Mouse (Mus musculus): ENCODE results near the gene Pi4kb.
"Not testable (repeated sequence)": the region's sequence is repeated elsewhere in the genome, so short reads cannot be mapped to it uniquely, and the experiment has no call there.

Pi4kb gene

DNA sequence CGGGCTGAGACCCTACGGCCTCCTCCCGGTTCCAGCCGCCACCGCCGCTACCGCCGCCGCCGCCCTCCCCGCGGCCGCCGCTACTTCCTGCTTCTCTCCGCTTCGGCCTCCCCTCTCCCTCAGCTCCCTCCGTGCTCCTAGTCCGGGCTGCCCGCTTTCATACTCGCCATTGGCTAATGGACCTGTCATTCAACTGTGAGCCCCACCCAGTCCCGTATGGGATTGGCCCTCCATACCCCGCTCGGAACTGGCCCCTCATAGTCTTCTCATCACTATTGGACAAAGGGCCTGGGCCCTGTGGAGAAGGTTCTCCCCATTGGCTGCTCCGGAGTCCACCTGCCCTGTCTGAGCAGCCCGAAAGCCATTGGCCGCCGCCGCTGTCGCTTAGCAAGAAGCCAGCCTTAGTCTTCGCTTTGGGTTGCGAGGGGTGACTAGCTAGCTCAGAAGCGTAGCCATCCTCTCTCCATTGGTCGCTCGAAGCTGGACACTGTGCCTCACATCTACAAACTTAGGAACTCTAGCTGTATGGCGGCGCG, 40.9 kb downstream of the Pi4kb start, which contains the start of gene Zfp687:
TSS of gene Zfp687 (minus strand) at position 112 of the 536 bp plus-strand sequence.
- peak; percentile 99 to 100 for DNase-seq (ENCODE audit: low spot score in 2 of 2)

DNA sequence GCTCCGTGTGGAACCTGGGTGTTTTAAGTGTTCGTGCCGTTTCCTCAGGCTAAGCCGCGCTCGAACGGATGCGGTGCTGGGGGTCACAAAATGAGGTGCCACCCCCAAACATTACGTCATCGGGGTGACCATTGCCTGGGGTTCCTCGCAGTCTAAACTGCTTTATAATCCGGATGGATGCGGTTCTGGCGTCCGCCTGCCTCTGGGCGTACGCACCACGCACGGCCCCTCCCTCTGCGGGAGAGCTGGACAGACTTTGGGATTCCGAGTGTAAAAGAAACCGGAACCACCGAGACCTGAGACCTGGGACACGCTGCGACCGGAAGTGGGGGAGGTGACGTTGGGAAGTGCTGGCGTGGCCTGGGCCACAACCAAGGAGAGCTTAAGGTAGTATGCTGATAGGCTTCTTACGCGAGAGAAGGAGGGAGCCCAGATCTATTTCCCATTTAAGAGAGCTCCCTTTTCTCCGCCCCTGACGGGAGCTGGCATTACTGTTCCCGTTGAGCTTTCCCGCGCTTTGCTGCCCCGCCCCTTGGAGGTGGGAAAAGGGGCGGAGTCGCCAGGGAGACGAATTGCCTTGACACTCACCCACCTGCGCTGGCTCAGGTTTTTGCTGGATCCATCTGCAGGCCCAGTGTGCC, 41.5 kb downstream of the Pi4kb start:
- DNase-seq (ENCODE audit: low spot score in 2 of 2) = peak; percentile 95

DNA sequence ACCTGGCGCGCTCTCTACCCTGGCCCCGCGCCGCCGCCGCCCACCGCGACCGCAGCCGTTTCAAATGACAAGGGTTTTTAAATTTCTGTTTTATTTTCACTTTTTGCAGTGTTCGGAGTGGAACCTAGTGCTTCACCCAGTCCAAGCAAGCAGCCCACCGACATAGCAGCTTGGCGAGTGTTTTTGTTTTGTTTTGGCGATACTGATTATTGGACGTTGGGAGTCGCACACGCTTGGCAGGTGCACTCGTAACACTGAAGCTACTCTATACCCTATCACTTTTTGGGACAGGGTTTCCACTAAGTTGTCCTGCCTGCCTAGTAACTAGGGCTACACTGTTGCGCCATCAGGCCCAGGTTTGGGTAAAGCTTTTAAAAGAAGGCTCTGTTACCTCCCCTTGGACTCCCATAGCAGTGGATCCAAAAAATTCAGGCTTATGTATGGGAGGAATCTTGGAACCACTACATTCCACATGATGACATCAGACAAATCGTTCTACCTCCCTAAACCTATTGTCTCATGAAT, 42.1 kb downstream of the Pi4kb start:
- no peak for DNase-seq (ENCODE audit: low spot score in 2 of 2)

DNA sequence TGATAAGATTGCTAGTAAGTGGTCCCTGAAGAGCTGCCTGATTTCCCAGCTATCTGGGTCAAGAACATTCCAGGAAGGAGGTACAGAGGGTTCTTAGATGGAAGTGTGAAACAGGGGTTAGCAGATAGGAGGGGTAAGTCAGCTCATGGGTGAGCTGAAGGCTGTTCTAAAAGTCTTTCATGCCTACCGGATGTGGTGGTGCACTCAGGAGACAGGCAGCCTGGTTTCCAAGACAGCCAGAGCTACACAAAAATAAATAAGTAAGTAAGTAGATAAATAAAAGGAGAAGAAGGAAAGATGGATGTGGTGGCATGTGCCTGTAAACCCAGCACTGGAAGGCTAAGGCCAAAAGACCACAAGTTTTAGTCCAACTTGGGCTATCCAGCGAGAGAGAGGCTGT, 44.2 kb downstream of the Pi4kb start:
- no peak for DNase-seq (ENCODE audit: low spot score in 2 of 2)

DNA sequence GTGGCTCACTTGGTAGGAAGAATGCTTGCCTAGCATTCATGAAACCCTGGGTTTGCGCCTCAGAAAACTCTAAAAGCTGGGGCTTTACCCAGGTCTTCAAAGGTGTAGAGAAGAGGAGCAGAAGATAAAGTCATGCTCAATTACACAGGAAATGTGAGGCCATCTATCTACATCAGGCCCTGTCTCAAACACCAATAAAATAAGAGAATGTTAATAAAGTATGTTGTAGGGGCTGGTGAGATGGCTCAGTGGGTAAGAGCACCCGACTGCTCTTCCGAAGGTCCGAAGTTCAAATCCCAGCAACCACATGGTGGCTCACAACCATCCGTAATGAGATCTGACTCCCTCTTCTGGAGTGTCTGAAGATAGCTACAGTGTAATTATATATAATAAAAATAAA, 46.4 kb downstream of the Pi4kb start:
- not testable (repeated sequence) for DNase-seq (ENCODE audit: low spot score in 2 of 2)

DNA sequence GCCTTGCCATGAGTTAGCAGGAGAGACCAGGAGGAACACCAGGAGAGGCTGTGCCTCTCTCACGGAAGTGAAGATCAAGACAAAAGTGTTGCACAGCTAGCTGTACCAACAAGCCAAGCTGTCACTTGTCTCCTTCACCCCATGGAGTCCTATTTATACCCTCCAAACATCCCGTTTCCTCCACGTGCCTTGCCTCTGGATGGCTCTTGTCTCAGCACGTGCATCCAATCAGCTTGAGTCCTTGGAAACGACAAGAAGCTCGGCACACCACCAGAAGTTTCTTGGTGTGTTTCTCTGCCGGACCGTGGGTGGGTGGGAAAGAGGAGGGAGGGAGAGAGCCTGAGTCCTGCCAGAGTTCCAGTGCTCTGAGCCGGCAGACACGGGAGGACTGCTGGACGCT, 50.0 kb downstream of the Pi4kb start:
- DNase-seq (ENCODE audit: low spot score in 2 of 2) = peak in 1 of 2 experiments; percentile 67

DNA sequence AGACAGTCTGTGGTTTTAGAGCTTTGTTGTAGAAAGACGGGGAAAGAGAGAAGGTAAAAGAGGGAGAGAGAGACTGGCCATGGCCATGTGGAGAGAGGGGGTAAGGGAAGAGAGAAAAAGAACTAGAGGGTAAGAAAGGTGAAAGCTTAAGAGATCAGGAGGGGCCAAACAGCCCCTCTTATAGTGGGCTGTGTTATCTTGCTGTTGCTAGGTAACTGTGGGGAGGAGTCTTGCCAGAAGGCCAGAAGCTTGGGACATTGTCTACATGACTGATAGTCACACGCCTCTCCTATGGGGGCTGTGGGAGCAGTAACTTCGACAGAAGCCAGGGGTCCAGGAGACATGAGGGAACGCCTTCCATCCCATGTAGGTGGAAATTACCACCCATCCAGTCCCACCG, 50.7 kb downstream of the Pi4kb start:
- DNase-seq (ENCODE audit: low spot score in 2 of 2) = no peak

DNA sequence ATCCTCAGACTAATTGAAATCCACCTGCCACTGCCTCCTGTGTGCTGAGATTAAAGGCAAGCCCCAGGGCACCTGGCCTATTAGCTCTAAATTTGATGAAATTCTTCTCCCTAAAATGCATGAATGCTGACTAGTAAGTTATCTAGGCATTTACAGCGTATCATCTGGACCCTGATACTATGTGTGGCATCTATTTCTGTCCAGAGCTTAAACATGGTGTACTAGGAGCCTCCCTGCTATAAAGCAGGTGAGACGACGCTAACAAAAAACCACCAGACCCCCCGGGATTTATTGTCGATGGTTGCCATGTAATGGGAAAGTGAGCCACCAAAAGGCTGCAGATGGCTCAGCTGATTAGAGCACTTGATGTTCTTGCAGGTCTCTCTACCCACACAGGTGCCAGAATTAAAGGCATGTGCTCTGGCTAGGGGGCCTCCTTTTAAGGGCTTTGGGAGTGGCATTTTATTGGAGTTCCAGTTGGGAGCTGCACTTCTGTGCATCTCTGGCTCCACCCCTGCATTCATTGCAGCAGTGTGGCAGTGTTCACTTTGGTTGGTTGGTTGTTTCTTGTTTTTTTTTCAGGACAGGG, 52.6 kb downstream of the Pi4kb start:
- DNase-seq (ENCODE audit: low spot score in 2 of 2) = peak in 1 of 2 experiments; percentile 30

DNA sequence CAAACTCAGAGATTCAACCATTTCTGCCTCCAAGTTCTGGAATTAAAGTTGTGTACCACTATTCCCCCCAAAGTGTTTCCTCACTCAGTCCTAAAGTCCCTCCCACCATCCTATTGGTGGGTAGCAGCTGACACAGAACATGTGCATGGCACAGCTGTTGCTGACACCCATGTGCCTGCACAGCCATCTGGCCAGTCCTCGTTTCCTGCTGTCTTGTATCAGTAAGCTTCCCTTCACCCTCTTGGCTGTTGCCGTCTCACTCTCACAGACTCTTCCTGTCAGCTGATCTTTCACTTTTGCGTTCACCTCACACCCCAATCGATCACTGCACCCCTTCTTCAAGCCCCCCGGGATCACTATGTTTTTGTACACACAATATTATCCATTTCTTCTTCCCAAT, 53.2 kb downstream of the Pi4kb start:
- DNase-seq (ENCODE audit: low spot score in 2 of 2) = peak in 1 of 2 experiments; percentile 75

DNA sequence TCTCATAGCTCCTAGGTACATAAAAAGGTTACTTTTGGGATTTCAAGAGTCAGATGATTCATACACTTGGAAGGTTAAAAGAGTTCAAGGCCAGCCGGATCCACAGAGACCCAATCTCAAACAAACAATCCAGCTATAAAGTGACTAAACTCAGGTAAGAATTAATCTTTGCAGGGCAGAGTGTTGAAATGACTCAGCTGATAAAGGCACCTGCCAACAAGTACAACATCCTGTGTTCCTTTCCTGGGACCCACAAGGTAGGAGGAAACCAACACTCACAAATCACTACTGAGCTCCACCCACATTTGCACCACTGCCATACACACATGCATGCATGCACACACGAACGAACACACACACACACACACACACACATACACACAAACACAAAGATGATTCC, 54.1 kb downstream of the Pi4kb start:
- no peak for DNase-seq (ENCODE audit: low spot score in 2 of 2)

DNA sequence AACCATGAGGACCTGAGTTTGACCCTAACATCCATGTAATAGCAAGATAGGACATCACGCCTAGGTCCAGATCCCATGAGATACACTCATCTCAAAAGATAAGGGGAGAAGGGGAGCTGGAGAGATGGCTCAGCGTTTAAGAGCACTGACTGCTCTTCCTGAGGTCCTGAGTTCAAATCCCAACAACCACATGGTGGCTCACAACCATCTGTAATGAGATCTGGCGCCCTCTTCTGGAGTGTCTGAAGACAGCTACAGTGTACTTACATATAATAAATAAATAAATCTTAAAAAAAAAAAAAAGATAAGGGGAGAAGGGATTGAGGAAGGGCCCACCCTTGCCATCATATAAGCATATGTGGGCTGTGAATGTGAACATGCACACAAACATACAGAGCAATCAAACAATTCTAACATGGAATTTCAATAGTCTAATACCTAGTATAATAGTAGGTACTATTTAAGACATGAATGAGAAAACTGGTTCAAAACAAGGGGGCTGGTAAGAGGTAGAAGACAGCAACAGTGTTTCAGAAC, 54.8 kb downstream of the Pi4kb start:
- DNase-seq (ENCODE audit: low spot score in 2 of 2) = not testable (repeated sequence)

DNA sequence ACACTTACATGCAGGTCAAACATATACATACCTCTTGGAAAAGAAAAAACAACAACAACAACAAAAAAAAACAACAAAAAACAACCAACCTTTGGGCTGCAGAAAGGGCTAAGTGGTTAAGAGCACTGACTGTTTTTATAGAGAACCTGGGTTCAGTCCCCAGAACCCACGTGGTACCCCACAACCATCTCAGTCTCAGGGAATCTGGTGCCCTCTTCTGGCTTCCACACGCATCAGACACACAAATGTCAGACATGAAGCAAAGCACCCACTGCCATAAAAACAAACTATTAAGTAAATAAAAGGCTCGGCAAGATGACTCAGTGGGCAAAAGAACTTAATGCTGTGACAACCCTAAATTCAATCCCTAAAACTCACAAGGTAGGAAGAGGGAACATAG, 55.4 kb downstream of the Pi4kb start:
- DNase-seq (ENCODE audit: low spot score in 2 of 2) = no peak

DNA sequence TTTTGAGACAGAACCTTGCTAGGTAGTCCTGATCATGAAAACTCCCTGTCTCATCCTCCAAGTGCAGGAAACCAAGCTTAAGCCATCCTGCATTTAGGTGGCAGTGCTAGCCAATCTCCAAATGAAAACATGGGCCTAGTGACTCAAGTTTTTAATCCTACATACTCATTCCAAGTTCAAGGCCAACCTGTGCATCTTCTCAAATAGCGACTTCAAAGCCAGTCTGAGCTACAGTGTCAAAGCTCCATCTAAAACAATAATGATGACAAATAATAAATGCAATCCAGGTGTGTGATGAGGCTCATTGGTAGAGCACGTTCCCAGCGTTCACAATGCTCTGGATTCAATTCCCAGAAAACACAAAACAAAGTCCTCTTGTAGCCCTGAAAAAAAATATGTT, 67.1 kb downstream of the Pi4kb start:
- DNase-seq (ENCODE audit: low spot score in 2 of 2) = no peak

DNA sequence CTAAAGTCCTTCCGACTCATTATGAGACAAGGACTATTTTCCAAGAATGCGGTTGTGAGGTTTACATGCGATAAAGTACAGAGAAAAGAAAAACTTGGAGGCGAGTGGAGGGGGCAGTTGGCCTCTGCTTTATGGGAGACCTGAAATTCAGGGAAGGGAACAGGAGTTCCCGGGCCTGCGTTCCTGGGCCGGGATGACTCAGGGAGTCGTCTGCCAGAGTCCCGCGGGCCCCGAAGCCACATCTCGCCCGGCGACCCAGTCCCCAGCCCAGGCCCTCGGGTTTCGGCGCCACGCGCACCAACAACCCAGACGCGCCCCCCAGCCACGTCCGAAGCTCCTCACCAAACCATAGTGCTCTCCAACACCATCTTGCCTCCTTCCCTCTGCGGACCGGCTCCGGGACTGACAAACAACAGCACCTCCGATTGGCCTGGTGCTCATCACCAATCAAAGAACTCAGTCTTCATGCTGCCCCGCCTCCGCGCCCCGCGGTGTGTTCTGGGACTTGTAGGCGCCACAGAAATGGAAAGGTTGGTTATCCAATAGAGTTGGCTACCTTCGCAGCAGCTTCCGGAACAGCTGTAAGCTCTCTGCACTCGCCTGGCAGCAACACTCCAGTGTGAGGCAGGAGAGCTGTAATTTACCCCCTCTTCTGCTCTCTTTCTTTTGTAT, 67.8 kb downstream of the Pi4kb start, which contains the start of gene Psmd4:
TSS of gene Psmd4 (minus strand) at position 449 of the 672 bp plus-strand sequence.
- peak; percentile 95 to 99 for DNase-seq (ENCODE audit: low spot score in 2 of 2)

DNA sequence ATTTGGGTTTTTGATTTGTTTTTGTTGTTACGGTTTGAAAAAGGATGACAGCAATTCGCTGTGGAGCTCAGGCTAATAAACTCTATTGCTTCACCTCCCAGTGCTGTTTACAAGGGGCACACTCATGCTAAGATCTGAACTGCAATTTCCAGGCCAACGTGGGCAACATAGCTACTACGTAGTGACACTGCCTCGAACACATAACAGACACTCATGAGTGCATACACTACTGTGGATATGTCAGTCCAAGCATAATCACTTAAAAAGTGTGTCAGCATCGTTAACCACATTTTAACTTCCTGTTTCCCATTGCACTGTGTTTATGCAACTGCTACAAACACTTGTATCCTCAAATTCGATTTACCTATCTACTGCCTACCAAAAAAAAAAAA, 68.3 kb downstream of the Pi4kb start:
- no peak for DNase-seq (ENCODE audit: low spot score in 2 of 2)

DNA sequence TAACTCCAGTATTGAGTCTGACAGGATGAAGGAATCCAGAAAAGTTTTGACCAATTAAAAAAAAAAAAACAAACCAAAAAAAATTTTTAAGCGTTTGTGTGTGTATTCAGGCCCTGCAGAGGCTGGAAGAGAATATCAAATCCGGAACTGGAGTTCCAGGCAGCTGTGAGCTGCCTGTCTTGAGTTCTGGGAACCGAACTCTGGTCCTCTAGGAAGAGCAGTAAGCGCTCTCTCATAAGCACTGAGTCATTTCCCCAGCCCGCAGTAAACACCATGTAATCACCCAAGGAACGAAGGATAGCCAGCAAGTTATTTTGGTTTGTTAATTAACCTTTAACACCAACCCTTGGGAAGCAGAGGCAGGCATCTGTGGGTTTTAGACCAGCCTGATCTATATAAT, 68.7 kb downstream of the Pi4kb start:
- no peak for DNase-seq (ENCODE audit: low spot score in 2 of 2)

DNA sequence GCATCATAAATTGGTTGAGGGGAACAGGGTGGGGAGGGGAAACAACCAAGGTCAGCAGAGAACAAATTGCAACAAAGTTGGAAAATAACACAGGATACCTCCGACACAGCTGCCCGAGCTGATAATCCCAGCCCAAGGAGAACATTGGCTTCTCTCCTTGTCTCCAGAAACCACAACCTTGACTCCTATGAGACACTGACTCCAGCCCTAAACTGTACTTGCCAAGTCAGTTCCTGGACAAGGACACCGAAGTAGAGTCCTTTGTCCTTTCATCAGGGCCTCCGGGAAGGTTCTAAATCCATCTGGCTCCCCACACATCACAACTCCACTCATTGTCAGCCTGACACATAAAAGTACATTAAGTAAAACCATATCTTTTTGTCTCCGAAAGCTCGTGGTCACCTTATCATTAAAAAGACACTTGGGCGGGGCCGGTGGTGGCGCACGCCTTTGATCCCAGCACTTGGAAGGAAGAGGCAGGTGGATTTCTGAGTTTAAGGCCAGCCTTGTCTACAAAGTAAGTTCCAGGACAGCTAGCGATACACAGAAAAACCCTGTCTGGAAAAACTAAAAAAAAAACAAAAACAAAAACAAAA, 72.0 kb downstream of the Pi4kb start:
- DNase-seq (ENCODE audit: low spot score in 2 of 2) = no peak

DNA sequence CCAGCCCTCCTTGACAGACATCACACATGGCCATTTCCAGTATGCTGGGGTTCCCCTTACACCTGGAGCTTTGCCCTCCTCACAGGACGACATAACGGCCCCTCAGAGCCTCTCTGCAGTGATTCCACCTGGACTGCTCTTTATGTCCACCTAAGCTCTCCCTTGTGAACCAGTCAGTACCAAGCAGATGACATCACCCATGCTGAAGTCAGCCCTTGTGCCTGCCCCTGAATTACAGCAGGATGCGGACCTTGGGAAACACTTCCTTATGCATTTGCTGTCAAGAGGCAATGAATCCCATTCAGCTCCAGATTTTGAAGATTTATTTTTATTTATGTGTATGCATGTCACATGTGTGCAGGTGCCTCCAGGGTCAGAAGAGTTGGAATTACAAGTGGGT, 73.4 kb downstream of the Pi4kb start:
- DNase-seq (ENCODE audit: low spot score in 2 of 2) = no peak

DNA sequence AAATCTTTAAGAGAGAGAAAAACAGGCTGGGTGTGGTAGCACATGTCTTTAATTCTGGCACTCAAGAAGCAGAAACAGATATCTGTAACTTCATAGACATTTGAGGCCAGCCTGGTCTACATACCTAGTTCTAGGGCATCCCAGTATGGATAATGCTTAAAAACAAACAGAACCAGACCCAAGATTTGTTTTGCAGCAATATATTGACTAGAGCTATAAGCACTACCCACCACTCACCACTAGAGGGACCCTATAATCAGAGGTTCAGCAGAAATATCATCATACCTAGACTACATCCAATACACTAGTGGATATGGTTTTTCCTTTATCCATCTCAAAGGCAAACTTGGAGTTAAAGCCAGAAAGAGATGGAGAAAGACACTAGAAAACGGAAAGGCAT, 78.4 kb downstream of the Pi4kb start:
- DNase-seq (ENCODE audit: low spot score in 2 of 2) = peak in 1 of 2 experiments; percentile 51

DNA sequence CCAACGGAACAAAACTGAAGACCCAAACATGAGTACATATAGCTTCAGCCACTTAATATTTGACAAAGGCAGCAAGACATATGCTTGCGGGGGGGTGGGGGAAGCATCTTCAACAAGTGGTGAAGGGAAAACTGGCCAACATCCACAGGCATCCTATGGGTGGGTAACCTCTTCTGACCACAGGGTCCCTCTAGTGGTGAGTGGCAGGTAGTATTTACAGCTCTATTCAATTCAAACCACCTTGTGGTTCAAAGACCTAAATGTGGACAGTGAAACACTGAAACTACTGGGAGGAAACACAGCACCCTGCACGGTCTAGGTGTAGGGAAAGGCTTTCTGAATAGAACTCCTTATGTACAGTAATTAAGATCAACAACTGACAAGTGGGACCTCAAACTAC, 79.2 kb downstream of the Pi4kb start:
- no peak for DNase-seq (ENCODE audit: low spot score in 2 of 2)

DNA sequence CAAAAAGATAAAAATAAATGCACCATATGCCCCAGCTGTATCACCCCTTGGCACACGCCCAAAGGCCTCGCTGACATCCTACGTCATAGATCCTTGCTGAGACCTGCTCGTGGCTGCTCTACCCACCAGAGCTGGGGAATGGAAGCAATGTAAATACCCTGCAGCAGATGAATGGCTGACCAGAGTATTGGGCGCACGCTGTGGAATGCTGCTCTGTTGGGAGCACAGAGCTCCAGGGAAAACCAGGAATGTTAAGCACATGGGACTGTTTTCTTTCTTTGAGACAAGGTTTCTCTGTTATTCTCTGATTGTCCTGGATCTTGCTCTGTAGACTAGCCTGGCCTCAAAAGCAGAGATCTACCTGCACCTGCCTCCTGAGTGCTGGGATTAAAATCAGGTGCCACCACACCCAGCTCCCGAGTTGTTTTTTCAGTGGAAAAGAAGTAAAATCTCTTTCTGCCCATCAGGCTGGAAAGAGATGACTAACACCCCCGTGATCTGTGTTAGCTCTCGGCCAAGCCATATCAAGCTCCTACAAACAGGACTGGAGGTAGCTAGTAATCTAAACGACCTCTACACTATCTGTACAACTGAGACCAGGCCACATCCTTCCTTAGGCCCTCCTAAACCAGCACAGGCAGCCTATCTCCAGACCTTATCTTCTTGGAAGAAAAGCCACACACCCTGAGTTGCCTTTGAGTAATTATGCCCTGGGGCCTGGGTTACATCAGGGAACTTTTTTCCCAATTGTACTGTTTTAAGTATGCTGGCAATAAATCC, 80.1 kb downstream of the Pi4kb start:
- DNase-seq (ENCODE audit: low spot score in 2 of 2) = peak in 1 of 2 experiments; percentile 10

All from left cerebral cortex, adult 9 months (tissue).